Comparison of ENCODE assay signal across 10 mouse cellular contexts in the genomic region with DNA sequence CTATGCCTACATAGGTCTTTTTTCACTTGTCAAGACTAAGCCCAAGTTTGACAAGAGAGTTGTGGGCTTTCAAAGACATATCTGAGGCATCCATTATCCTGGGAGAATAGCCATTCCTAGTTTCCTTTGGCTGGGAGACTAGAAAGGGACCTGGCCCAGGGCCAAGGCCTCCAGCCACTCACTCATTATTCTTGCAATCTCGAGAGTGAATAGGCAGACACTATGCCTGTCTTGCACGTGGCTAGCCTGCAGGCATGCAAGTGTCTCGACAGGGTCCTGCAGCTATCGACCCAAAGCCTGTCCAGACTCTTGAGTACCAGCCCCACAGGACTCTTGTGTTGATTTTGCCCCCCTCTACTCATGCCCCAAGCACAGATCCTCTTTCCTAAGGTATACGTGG.
DNase-seq lines count a peak whose midpoint lies in the region; ATAC-seq and TF ChIP-seq lines count a peak whose summit lies in the region.
"Had no signal": no experiment of that assay in that cellular context is flagged by ENCODE, and none has a peak within 500 bp of the region (broad histone marks: within the 10 kb centered on the region; RNA-seq: fewer than 3 reads in every experiment).

No protein-coding gene starts in this region.

- no peaks in the 10 kb centered on the region for H3K9me3 ChIP-seq in hindbrain, embryonic 13.5 days
- no peaks in the 10 kb centered on the region for H3K9me3 ChIP-seq in hindbrain, embryonic 10.5 days
- H3K9me3 ChIP-seq in heart, embryonic 14.5 days (ENCODE audit: control insufficient read depth, low read length): no peaks in the 10 kb centered on the region
- H3K9me3 ChIP-seq: liver, embryonic 15.5 days had no signal

- ATAC-seq in hindbrain, embryonic 13.5 days (ENCODE audit: low FRiP score): 0 out of 2 replicates have a peak, but pooled peaks have one; percentile 21
- no peak for ATAC-seq in heart, embryonic 14.5 days (ENCODE audit: insufficient number of reproducible peaks, insufficient read depth, low FRiP score, low read depth)

- no peak for TF ChIP-seq CTCF in cerebellum, adult 2 months (IDR thresholded peaks at IDR 0.05; ENCODE audit: borderline replicate concordance, insufficient read depth, low read depth, low read length)

- no peak for DNase-seq in hindbrain, embryonic 10.5 days (ENCODE audit: low spot score)
- peak; percentile 77 for DNase-seq in adrenal gland, postnatal 10 days
- peak; percentile 70 to 76 for DNase-seq in kidney, postnatal 4 days
- DNase-seq in cerebellum, adult 2 months: no peak
- no peak for DNase-seq in T-cell, adult 2 months (ENCODE audit: low spot score)
- no peak for DNase-seq in right cerebral cortex, adult 18-20 months
- DNase-seq: cerebellum, adult 11 months had no signal

- no peak overlapping the region for H3K4me3 ChIP-seq in hindbrain, embryonic 13.5 days
- no peak overlapping the region for H3K4me3 ChIP-seq in hindbrain, embryonic 10.5 days
- H3K4me3 ChIP-seq in heart, embryonic 14.5 days (ENCODE audit: control insufficient read depth in 1 of 2, insufficient read depth in 1 of 2, low read depth in 1 of 2, low read length in 2 of 2): no peak overlapping the region
- no peak overlapping the region for H3K4me3 ChIP-seq in cerebellum, adult 2 months (replicated peaks; ENCODE audit: insufficient read depth, low read depth, low read length)
- H3K4me3 ChIP-seq: liver, embryonic 15.5 days had no signal

- H3K27ac ChIP-seq in hindbrain, embryonic 13.5 days: no peak overlapping the region
- no peak overlapping the region; the same call in 1 of the 2 replicates for H3K27ac ChIP-seq in hindbrain, embryonic 10.5 days
- peak overlapping the region; percentile 18 to 58; a peak in 2 of 4 replicates for H3K27ac ChIP-seq in heart, embryonic 14.5 days (replicated peaks in 1 of 2; ENCODE audit: control insufficient read depth in 1 of 2, insufficient read depth in 1 of 2, low read depth in 2 of 2, low read length in 2 of 2)
- no peak overlapping the region for H3K27ac ChIP-seq in cerebellum, adult 2 months (ENCODE audit: insufficient read depth, low read length)
- H3K27ac ChIP-seq: liver, embryonic 15.5 days had no signal

- no peak overlapping the region for H3K9ac ChIP-seq in hindbrain, embryonic 13.5 days
- no peak overlapping the region for H3K9ac ChIP-seq in heart, embryonic 14.5 days (ENCODE audit: low read length)
- H3K9ac ChIP-seq: liver, embryonic 15.5 days had no signal

- peaks cover 4% of the 10 kb centered on the region; the same call in 1 of the 2 replicates for H3K27me3 ChIP-seq in hindbrain, embryonic 13.5 days
- H3K27me3 ChIP-seq in hindbrain, embryonic 10.5 days (ENCODE audit: insufficient read depth, poor library complexity, severe bottlenecking): no peaks in the 10 kb centered on the region
- H3K27me3 ChIP-seq in heart, embryonic 14.5 days (ENCODE audit: control insufficient read depth, insufficient read depth, low read length): no peaks in the 10 kb centered on the region
- no peaks in the 10 kb centered on the region for H3K27me3 ChIP-seq in cerebellum, adult 2 months (ENCODE audit: control insufficient read depth, insufficient read depth, low read length)

- H3K4me2 ChIP-seq in hindbrain, embryonic 13.5 days: no peak overlapping the region
- no peak overlapping the region for H3K4me2 ChIP-seq in heart, embryonic 14.5 days (ENCODE audit: low read length)
- H3K4me2 ChIP-seq: liver, embryonic 15.5 days had no signal

- peaks cover 33% of the 10 kb centered on the region for H3K4me1 ChIP-seq in hindbrain, embryonic 13.5 days (replicated peaks)
- peaks cover 29% of the 10 kb centered on the region for H3K4me1 ChIP-seq in hindbrain, embryonic 10.5 days (replicated peaks)
- peaks cover 29 to 34% of the 10 kb centered on the region in 2 experiments for H3K4me1 ChIP-seq in heart, embryonic 14.5 days (ENCODE audit: control insufficient read depth in 2 of 2, insufficient read depth in 2 of 2, low read length in 2 of 2)
- peaks cover 14% of the 10 kb centered on the region for H3K4me1 ChIP-seq in cerebellum, adult 2 months (ENCODE audit: control insufficient read depth, insufficient read depth, low read length)
- H3K4me1 ChIP-seq: liver, embryonic 15.5 days had no signal

- no peaks in the 10 kb centered on the region for H3K36me3 ChIP-seq in hindbrain, embryonic 13.5 days
- peaks cover 20% of the 10 kb centered on the region for H3K36me3 ChIP-seq in hindbrain, embryonic 10.5 days
- H3K36me3 ChIP-seq in heart, embryonic 14.5 days (ENCODE audit: control insufficient read depth, insufficient read depth, low read length): peaks cover 36% of the 10 kb centered on the region
- H3K36me3 ChIP-seq: liver, embryonic 15.5 days had no signal

- TF ChIP-seq POLR2A in cerebellum, adult 2 months (IDR thresholded peaks at IDR 0.05; ENCODE audit: borderline replicate concordance, insufficient read depth, low read length): no peak

- WGBS in hindbrain, embryonic 13.5 days: 22% methylated on average over 5 of the region's 5 CpGs
- 50% methylated on average over 5 of the region's 5 CpGs for WGBS in hindbrain, embryonic 10.5 days
- 11% methylated on average over 5 of the region's 5 CpGs for WGBS in heart, embryonic 14.5 days
- 49% methylated on average over 5 of the region's 5 CpGs for WGBS in cerebellum, adult 2 months

Comparison
In these comparisons a context has a peak if more than half of its experiments do, and no peak if none do; other contexts are left out.
1. H3K27ac ChIP-seq: peak in heart, embryonic 14.5 days (2 of 2); none in hindbrain, embryonic 13.5 days (single experiment), hindbrain, embryonic 10.5 days (single experiment) and cerebellum, adult 2 months (single experiment).
2. DNase-seq: peak in adrenal gland, postnatal 10 days (single experiment) and kidney, postnatal 4 days (2 of 2); none in hindbrain, embryonic 10.5 days (single experiment), cerebellum, adult 2 months (0 of 2), T-cell, adult 2 months (single experiment) and right cerebral cortex, adult 18-20 months (single experiment).